Mouse (Mus musculus): ENCODE data around the gene Ap3d1. TPM values are rescaled to one million over a fixed set of nuclear protein-coding genes. Genes with fewer than 3 reads are reported as not detected.

Gene Ap3d1
- total RNA-seq (2017), result 65.5 to 110 TPM (median 103 TPM) in 3 replicates

- ATAC-seq (replicated peaks; ENCODE audit: insufficient number of reproducible peaks, low FRiP score, low TSS enrichment, poor library complexity, severe bottlenecking), result peak; percentile 98
Measured at GRCm38 (mm10) chr10:80742180-80742978, at the start of gene Ap3d1. Ap3d1 (minus strand) TSS chr10:80742264.

GRCm38 (mm10) chr10:80791476-80792174, 49.6 kb upstream of the Ap3d1 start:
- ATAC-seq (replicated peaks; ENCODE audit: insufficient number of reproducible peaks, low FRiP score, low TSS enrichment, poor library complexity, severe bottlenecking), result no peak

- ATAC-seq (replicated peaks; ENCODE audit: insufficient number of reproducible peaks, low FRiP score, low TSS enrichment, poor library complexity, severe bottlenecking), result no peak
Measured at GRCm38 (mm10) chr10:80790761-80791404, 48.8 kb upstream of the Ap3d1 start.

GRCm38 (mm10) chr10:80787517-80787916, 45.5 kb upstream of the Ap3d1 start:
- no peak for ATAC-seq (replicated peaks; ENCODE audit: insufficient number of reproducible peaks, low FRiP score, low TSS enrichment, poor library complexity, severe bottlenecking)

GRCm38 (mm10) chr10:80785963-80786362, 43.9 kb upstream of the Ap3d1 start:
- ATAC-seq (replicated peaks; ENCODE audit: insufficient number of reproducible peaks, low FRiP score, low TSS enrichment, poor library complexity, severe bottlenecking), result no peak

GRCm38 (mm10) chr10:80784871-80785270, 42.8 kb upstream of the Ap3d1 start:
- no peak for ATAC-seq (replicated peaks; ENCODE audit: insufficient number of reproducible peaks, low FRiP score, low TSS enrichment, poor library complexity, severe bottlenecking)

- no peak for ATAC-seq (replicated peaks; ENCODE audit: insufficient number of reproducible peaks, low FRiP score, low TSS enrichment, poor library complexity, severe bottlenecking)
Measured at GRCm38 (mm10) chr10:80784302-80784701, 42.2 kb upstream of the Ap3d1 start.

- ATAC-seq (replicated peaks; ENCODE audit: insufficient number of reproducible peaks, low FRiP score, low TSS enrichment, poor library complexity, severe bottlenecking), result no peak
Measured at GRCm38 (mm10) chr10:80779565-80779964, 37.5 kb upstream of the Ap3d1 start.

- ATAC-seq (replicated peaks; ENCODE audit: insufficient number of reproducible peaks, low FRiP score, low TSS enrichment, poor library complexity, severe bottlenecking), result no peak
Measured at GRCm38 (mm10) chr10:80777123-80777522, 35.1 kb upstream of the Ap3d1 start.

GRCm38 (mm10) chr10:80776358-80776869, 34.4 kb upstream of the Ap3d1 start:
- no peak for ATAC-seq (replicated peaks; ENCODE audit: insufficient number of reproducible peaks, low FRiP score, low TSS enrichment, poor library complexity, severe bottlenecking)

- ATAC-seq (replicated peaks; ENCODE audit: insufficient number of reproducible peaks, low FRiP score, low TSS enrichment, poor library complexity, severe bottlenecking), result no peak
Measured at GRCm38 (mm10) chr10:80775731-80776130, 33.7 kb upstream of the Ap3d1 start.

GRCm38 (mm10) chr10:80774981-80775380, 32.9 kb upstream of the Ap3d1 start:
- no peak for ATAC-seq (replicated peaks; ENCODE audit: insufficient number of reproducible peaks, low FRiP score, low TSS enrichment, poor library complexity, severe bottlenecking)

GRCm38 (mm10) chr10:80774549-80774948, 32.5 kb upstream of the Ap3d1 start:
- ATAC-seq (replicated peaks; ENCODE audit: insufficient number of reproducible peaks, low FRiP score, low TSS enrichment, poor library complexity, severe bottlenecking), result peak; percentile 70

GRCm38 (mm10) chr10:80773816-80774215, 31.8 kb upstream of the Ap3d1 start:
- no peak for ATAC-seq (replicated peaks; ENCODE audit: insufficient number of reproducible peaks, low FRiP score, low TSS enrichment, poor library complexity, severe bottlenecking)

GRCm38 (mm10) chr10:80768365-80768764, 26.3 kb upstream of the Ap3d1 start:
- no peak for ATAC-seq (replicated peaks; ENCODE audit: insufficient number of reproducible peaks, low FRiP score, low TSS enrichment, poor library complexity, severe bottlenecking)

- ATAC-seq (replicated peaks; ENCODE audit: insufficient number of reproducible peaks, low FRiP score, low TSS enrichment, poor library complexity, severe bottlenecking), result no peak
Measured at GRCm38 (mm10) chr10:80766161-80766815, 24.2 kb upstream of the Ap3d1 start.

- ATAC-seq (replicated peaks; ENCODE audit: insufficient number of reproducible peaks, low FRiP score, low TSS enrichment, poor library complexity, severe bottlenecking), result no peak
Measured at GRCm38 (mm10) chr10:80765746-80766145, 23.7 kb upstream of the Ap3d1 start.

- ATAC-seq (replicated peaks; ENCODE audit: insufficient number of reproducible peaks, low FRiP score, low TSS enrichment, poor library complexity, severe bottlenecking), result peak; percentile 33
Measured at GRCm38 (mm10) chr10:80763502-80763901, 21.4 kb upstream of the Ap3d1 start.

- ATAC-seq (replicated peaks; ENCODE audit: insufficient number of reproducible peaks, low FRiP score, low TSS enrichment, poor library complexity, severe bottlenecking), result no peak
Measured at GRCm38 (mm10) chr10:80761821-80762220, 19.8 kb upstream of the Ap3d1 start.

All from monocyte, adult 5-6 weeks (primary cell).